Comparison of ENCODE assay signal across 9 mouse cellular contexts in genomic region chr4:137857116-137857515, GRCm38 (mm10). TPM values are rescaled to one million over a fixed set of nuclear protein-coding genes. Genes with fewer than 3 reads are reported as not detected.
DNase-seq lines count a peak whose midpoint lies in the region; ATAC-seq lines count a peak whose summit lies in the region.
"Had no signal": no experiment of that assay in that cellular context is flagged by ENCODE, and none has a peak within 500 bp of the region (broad histone marks: within the 10 kb centered on the region; RNA-seq: fewer than 3 reads in every experiment).

No protein-coding gene starts in this region.

- no peaks in the 10 kb centered on the region for H3K27me3 ChIP-seq in forebrain, embryonic 14.5 days (replicated peaks; ENCODE audit: control insufficient read depth, insufficient read depth, low read length)
- H3K27me3 ChIP-seq in forebrain, embryonic 15.5 days = no peaks in the 10 kb centered on the region
- H3K27me3 ChIP-seq: limb, embryonic 12.5 days had no signal

- no peak for ATAC-seq in forebrain, embryonic 14.5 days
- no peak for ATAC-seq in forebrain, embryonic 15.5 days (replicated peaks)
- ATAC-seq in erythroid progenitor cell, adult 5-6 weeks (replicated peaks; ENCODE audit: low FRiP score, poor library complexity, severe bottlenecking) = no peak

- H3K9me3 ChIP-seq in forebrain, embryonic 14.5 days (replicated peaks; ENCODE audit: control insufficient read depth, low read length) = no peaks in the 10 kb centered on the region
- no peaks in the 10 kb centered on the region for H3K9me3 ChIP-seq in forebrain, embryonic 15.5 days
- H3K9me3 ChIP-seq: limb, embryonic 12.5 days had no signal

- no peak overlapping the region for H3K4me2 ChIP-seq in forebrain, embryonic 14.5 days (ENCODE audit: low read length)
- H3K4me2 ChIP-seq in forebrain, embryonic 15.5 days (replicated peaks) = no peak overlapping the region
- H3K4me2 ChIP-seq: limb, embryonic 12.5 days had no signal

- no peaks in the 10 kb centered on the region for H3K36me3 ChIP-seq in forebrain, embryonic 14.5 days (ENCODE audit: control insufficient read depth, insufficient read depth, low read length)
- no peaks in the 10 kb centered on the region for H3K36me3 ChIP-seq in forebrain, embryonic 15.5 days
- H3K36me3 ChIP-seq: limb, embryonic 12.5 days had no signal

- no peak overlapping the region for H3K27ac ChIP-seq in forebrain, embryonic 14.5 days (ENCODE audit: low read depth, low read length)
- H3K27ac ChIP-seq in forebrain, embryonic 15.5 days (replicated peaks) = no peak overlapping the region
- H3K27ac ChIP-seq: limb, embryonic 12.5 days had no signal

- H3K4me3 ChIP-seq in forebrain, embryonic 14.5 days (ENCODE audit: low read depth, low read length) = no peak overlapping the region
- no peak overlapping the region for H3K4me3 ChIP-seq in forebrain, embryonic 15.5 days
- H3K4me3 ChIP-seq: limb, embryonic 12.5 days had no signal

- H3K4me1 ChIP-seq in forebrain, embryonic 14.5 days (ENCODE audit: control insufficient read depth, insufficient read depth, low read length) = no peaks in the 10 kb centered on the region
- peaks cover 8% of the 10 kb centered on the region for H3K4me1 ChIP-seq in forebrain, embryonic 15.5 days

- H3K9ac ChIP-seq in forebrain, embryonic 14.5 days (ENCODE audit: low read length) = no peak overlapping the region
- no peak overlapping the region for H3K9ac ChIP-seq in forebrain, embryonic 15.5 days (replicated peaks)
- H3K9ac ChIP-seq: limb, embryonic 12.5 days had no signal

- WGBS in forebrain, embryonic 14.5 days = 27% methylated on average over 7 of the region's 7 CpGs
- WGBS in forebrain, embryonic 15.5 days = 23% methylated on average over 7 of the region's 7 CpGs

- DNase-seq in forebrain, embryonic 14.5 days (ENCODE audit: low spot score) = peak; percentile 42
- DNase-seq in urinary bladder, adult 2 months (ENCODE audit: low spot score) = peak; percentile 34
- no peak for DNase-seq in urinary bladder, postnatal 4 days (ENCODE audit: low spot score in 2 of 2)
- DNase-seq in forelimb bud, embryonic 11.5 days (ENCODE audit: low read depth, low spot score) = peak; percentile 59
- peak; percentile 55 to 73 for DNase-seq in natural killer cell, adult 2 months (ENCODE audit: low spot score in 2 of 2)
- no peak for DNase-seq in urinary bladder, postnatal 36 days (ENCODE audit: low spot score in 2 of 2)

RNA-seq across cellular contexts. Expression of gene Ece1, which starts 4.9 kb away (rescaled TPM):
- 9.1 and 12.0 TPM in 2 replicates for polyA plus RNA-seq in forebrain, embryonic 14.5 days (2014; fragmentation: Nextera tagmentation; extraction: Ambion mirVana)
- 10.1 and 11.2 TPM in 2 replicates for polyA plus RNA-seq in forebrain, embryonic 15.5 days (2015; fragmentation: Nextera tagmentation; extraction: Ambion mirVana)
- 30.0 and 73.4 TPM in 2 replicates for polyA plus RNA-seq in urinary bladder, adult 2 months (2012; rRNA removed)
- 1.7 and 2.5 TPM in 2 replicates for total RNA-seq in erythroid progenitor cell, adult 5-6 weeks (2015; ENCODE audit: low replicate concordance)
- total RNA-seq in erythroid progenitor cell, adult 5-6 weeks (2017; ENCODE audit: low replicate concordance) = 0.51 and 0.83 TPM in 2 replicates

Comparison
In these comparisons a context has a peak if more than half of its experiments do, and no peak if none do; other contexts are left out.
1. DNase-seq: peak in forebrain, embryonic 14.5 days (single experiment), urinary bladder, adult 2 months (single experiment), forelimb bud, embryonic 11.5 days (single experiment) and natural killer cell, adult 2 months (2 of 2); none in urinary bladder, postnatal 4 days (0 of 2) and urinary bladder, postnatal 36 days (0 of 2).